Mouse (Mus musculus): ENCODE data around the gene Fam171b. TPM values are rescaled to one million over a fixed set of nuclear protein-coding genes. Genes with fewer than 3 reads are reported as not detected.
A peak's percentile ranks its signal among the peaks of the same experiment; 100 is the strongest.

Gene Fam171b
- 56.6 and 58.9 TPM in 2 replicates for polyA plus RNA-seq (2014; fragmentation: Nextera tagmentation; extraction: Ambion mirVana)

GRCm38 (mm10) chr2:83812483-83813272, at the start of gene Fam171b:
Fam171b (plus strand) TSS chr2:83812636.
- Histone ChIP-seq H3K27ac (ENCODE audit: low read depth, low read length) (peak within 1 kb of the TSS; percentile 81), H3K36me3 (ENCODE audit: control insufficient read depth, insufficient read depth, low read length) (no peaks in the 10 kb centered on the region), H3K4me2 (ENCODE audit: low read depth, low read length, severe bottlenecking) (peak within 1 kb of the TSS; percentile 74), H3K4me1 (replicated peaks; ENCODE audit: control insufficient read depth, insufficient read depth, low read length) (no peaks in the 10 kb centered on the region; the same call in 1 of the 2 replicates), H3K27me3 (ENCODE audit: control insufficient read depth, insufficient read depth, low read length) (no peaks in the 10 kb centered on the region), H3K9ac (ENCODE audit: low read length) (peak within 1 kb of the TSS; percentile 93), H3K4me3 (ENCODE audit: low read depth, low read length) (peak within 1 kb of the TSS; percentile 75), H3K9me3 (ENCODE audit: control insufficient read depth, low read length) (no peaks in the 10 kb centered on the region)
- DNase-seq (ENCODE audit: low spot score) (peak; percentile 93), ATAC-seq (replicated peaks; ENCODE audit: low FRiP score) (peak; percentile 97)
- WGBS, result under 1% methylated on average over 57 of the region's 63 CpGs

- no peak for ATAC-seq (replicated peaks; ENCODE audit: low FRiP score)
- DNase-seq (ENCODE audit: low spot score), result no peak
- no peak overlapping the region for H3K4me2 ChIP-seq (ENCODE audit: low read depth, low read length, severe bottlenecking)
- H3K36me3 ChIP-seq (ENCODE audit: control insufficient read depth, insufficient read depth, low read length), result no peaks in the 10 kb centered on the region; the same call in 1 of the 2 replicates
- H3K27ac ChIP-seq (ENCODE audit: low read depth, low read length), result no peak overlapping the region
- no peaks in the 10 kb centered on the region for H3K9me3 ChIP-seq (ENCODE audit: control insufficient read depth, low read length)
- H3K9ac ChIP-seq (ENCODE audit: low read length), result no peak overlapping the region
- WGBS, result 87% methylated on average over 6 of the region's 6 CpGs
- no peaks in the 10 kb centered on the region for H3K27me3 ChIP-seq (ENCODE audit: control insufficient read depth, insufficient read depth, low read length)
- H3K4me1 ChIP-seq (replicated peaks; ENCODE audit: control insufficient read depth, insufficient read depth, low read length), result no peaks in the 10 kb centered on the region
- H3K4me3 ChIP-seq (ENCODE audit: low read depth, low read length), result no peak overlapping the region
Observed at GRCm38 (mm10) chr2:83766058-83766457, 46.4 kb upstream of the Fam171b start.

- Histone ChIP-seq H3K4me1 (replicated peaks; ENCODE audit: control insufficient read depth, insufficient read depth, low read length) (no peaks in the 10 kb centered on the region), H3K27ac (ENCODE audit: low read depth, low read length) (no peak overlapping the region), H3K4me3 (ENCODE audit: low read depth, low read length) (no peak overlapping the region), H3K9ac (ENCODE audit: low read length) (no peak overlapping the region), H3K4me2 (ENCODE audit: low read depth, low read length, severe bottlenecking) (no peak overlapping the region), H3K27me3 (ENCODE audit: control insufficient read depth, insufficient read depth, low read length) (no peaks in the 10 kb centered on the region), H3K36me3 (ENCODE audit: control insufficient read depth, insufficient read depth, low read length) (no peaks in the 10 kb centered on the region; the same call in 1 of the 2 replicates), H3K9me3 (ENCODE audit: control insufficient read depth, low read length) (no peaks in the 10 kb centered on the region)
- ATAC-seq (replicated peaks; ENCODE audit: low FRiP score) (no peak), DNase-seq (ENCODE audit: low spot score) (no peak)
- 82% methylated on average over 1 of the region's 1 CpGs for WGBS
Observed at GRCm38 (mm10) chr2:83766878-83767277, 45.6 kb upstream of the Fam171b start.

- H3K9me3 ChIP-seq (ENCODE audit: control insufficient read depth, low read length), result no peaks in the 10 kb centered on the region
- H3K9ac ChIP-seq (ENCODE audit: low read length), result no peak overlapping the region
- H3K4me2 ChIP-seq (ENCODE audit: low read depth, low read length, severe bottlenecking), result no peak overlapping the region
- DNase-seq (ENCODE audit: low spot score) (no peak), ATAC-seq (replicated peaks; ENCODE audit: low FRiP score) (no peak)
- no peaks in the 10 kb centered on the region for H3K27me3 ChIP-seq (ENCODE audit: control insufficient read depth, insufficient read depth, low read length)
- no peak overlapping the region for H3K27ac ChIP-seq (ENCODE audit: low read depth, low read length)
- 92% methylated on average over 4 of the region's 4 CpGs for WGBS
- no peaks in the 10 kb centered on the region for H3K4me1 ChIP-seq (replicated peaks; ENCODE audit: control insufficient read depth, insufficient read depth, low read length)
- H3K36me3 ChIP-seq (ENCODE audit: control insufficient read depth, insufficient read depth, low read length), result no peaks in the 10 kb centered on the region; the same call in 1 of the 2 replicates
- no peak overlapping the region for H3K4me3 ChIP-seq (ENCODE audit: low read depth, low read length)
Observed at GRCm38 (mm10) chr2:83768311-83769047, 44.0 kb upstream of the Fam171b start.

- WGBS, result 59% methylated on average over 7 of the region's 7 CpGs
- Histone ChIP-seq H3K27ac (ENCODE audit: low read depth, low read length) (no peak overlapping the region), H3K9me3 (ENCODE audit: control insufficient read depth, low read length) (no peaks in the 10 kb centered on the region), H3K4me2 (ENCODE audit: low read depth, low read length, severe bottlenecking) (no peak overlapping the region), H3K27me3 (ENCODE audit: control insufficient read depth, insufficient read depth, low read length) (no peaks in the 10 kb centered on the region), H3K4me3 (ENCODE audit: low read depth, low read length) (no peak overlapping the region), H3K9ac (ENCODE audit: low read length) (no peak overlapping the region), H3K4me1 (replicated peaks; ENCODE audit: control insufficient read depth, insufficient read depth, low read length) (no peaks in the 10 kb centered on the region), H3K36me3 (ENCODE audit: control insufficient read depth, insufficient read depth, low read length) (no peaks in the 10 kb centered on the region; the same call in 1 of the 2 replicates)
- ATAC-seq (replicated peaks; ENCODE audit: low FRiP score) (no peak), DNase-seq (ENCODE audit: low spot score) (peak; percentile 55)
Observed at GRCm38 (mm10) chr2:83771155-83771812, 41.2 kb upstream of the Fam171b start.

- ATAC-seq (replicated peaks; ENCODE audit: low FRiP score), result peak; percentile 56
- Histone ChIP-seq H3K9ac (ENCODE audit: low read length) (no peak overlapping the region), H3K36me3 (ENCODE audit: control insufficient read depth, insufficient read depth, low read length) (no peaks in the 10 kb centered on the region), H3K9me3 (ENCODE audit: control insufficient read depth, low read length) (no peaks in the 10 kb centered on the region), H3K4me1 (replicated peaks; ENCODE audit: control insufficient read depth, insufficient read depth, low read length) (no peaks in the 10 kb centered on the region), H3K27ac (ENCODE audit: low read depth, low read length) (no peak overlapping the region), H3K4me3 (ENCODE audit: low read depth, low read length) (no peak overlapping the region), H3K27me3 (ENCODE audit: control insufficient read depth, insufficient read depth, low read length) (no peaks in the 10 kb centered on the region), H3K4me2 (ENCODE audit: low read depth, low read length, severe bottlenecking) (no peak overlapping the region)
- 76% methylated on average over 20 of the region's 20 CpGs for WGBS
- DNase-seq (ENCODE audit: low spot score), result no peak
Observed at GRCm38 (mm10) chr2:83791330-83792073, 20.9 kb upstream of the Fam171b start.

GRCm38 (mm10) chr2:83792102-83792501, 20.3 kb upstream of the Fam171b start:
- WGBS, result 73% methylated on average over 4 of the region's 4 CpGs
- no peak overlapping the region for H3K4me2 ChIP-seq (ENCODE audit: low read depth, low read length, severe bottlenecking)
- no peaks in the 10 kb centered on the region for H3K36me3 ChIP-seq (ENCODE audit: control insufficient read depth, insufficient read depth, low read length)

GRCm38 (mm10) chr2:83795766-83796165, 16.7 kb upstream of the Fam171b start:
- no peak overlapping the region for H3K4me3 ChIP-seq (ENCODE audit: low read depth, low read length)
- H3K4me1 ChIP-seq (replicated peaks; ENCODE audit: control insufficient read depth, insufficient read depth, low read length), result no peaks in the 10 kb centered on the region
- ATAC-seq (replicated peaks; ENCODE audit: low FRiP score) (no peak), DNase-seq (ENCODE audit: low spot score) (no peak)
- no peak overlapping the region for H3K9ac ChIP-seq (ENCODE audit: low read length)
- no peak overlapping the region for H3K27ac ChIP-seq (ENCODE audit: low read depth, low read length)
- H3K27me3 ChIP-seq (ENCODE audit: control insufficient read depth, insufficient read depth, low read length), result no peaks in the 10 kb centered on the region
- no peaks in the 10 kb centered on the region for H3K9me3 ChIP-seq (ENCODE audit: control insufficient read depth, low read length)
- no peaks in the 10 kb centered on the region; the same call in 1 of the 2 replicates for H3K36me3 ChIP-seq (ENCODE audit: control insufficient read depth, insufficient read depth, low read length)
- 84% methylated on average over 4 of the region's 4 CpGs for WGBS
- H3K4me2 ChIP-seq (ENCODE audit: low read depth, low read length, severe bottlenecking), result no peak overlapping the region

More at GRCm38 (mm10) chr2:83792102-83792501, 20.3 kb upstream of the Fam171b start:
- Histone ChIP-seq H3K27me3 (ENCODE audit: control insufficient read depth, insufficient read depth, low read length) (no peaks in the 10 kb centered on the region), H3K4me1 (replicated peaks; ENCODE audit: control insufficient read depth, insufficient read depth, low read length) (no peaks in the 10 kb centered on the region), H3K9me3 (ENCODE audit: control insufficient read depth, low read length) (no peaks in the 10 kb centered on the region), H3K9ac (ENCODE audit: low read length) (no peak overlapping the region), H3K27ac (ENCODE audit: low read depth, low read length) (no peak overlapping the region), H3K4me3 (ENCODE audit: low read depth, low read length) (no peak overlapping the region)
- ATAC-seq (replicated peaks; ENCODE audit: low FRiP score) (no peak), DNase-seq (ENCODE audit: low spot score) (no peak)

Data from forebrain, embryonic 11.5 days (tissue).